Mouse (Mus musculus): ENCODE data around the gene Arid1a.
"Not testable (repeated sequence)": the region's sequence is repeated elsewhere in the genome, so short reads cannot be mapped to it uniquely, and the experiment has no call there.

Arid1a gene

GRCm38 (mm10) chr4:133673666-133674330 lies 82.8 kb downstream of the Arid1a start:
- DNase-seq = peak; percentile 84

- peak; percentile 65 for DNase-seq
Measured at GRCm38 (mm10) chr4:133672845-133673647, 83.5 kb downstream of the Arid1a start.

- DNase-seq = peak; percentile 98
Measured at GRCm38 (mm10) chr4:133671881-133672844, 84.4 kb downstream of the Arid1a start, which contains the start of gene Pigv. Gene Pigv (minus strand): TSS chr4:133672647.

GRCm38 (mm10) chr4:133671184-133671880 lies 85.2 kb downstream of the Arid1a start:
- peak; percentile 93 for DNase-seq

GRCm38 (mm10) chr4:133669652-133670210 lies 86.8 kb downstream of the Arid1a start:
- DNase-seq = peak; percentile 65

- no peak for DNase-seq
Measured at GRCm38 (mm10) chr4:133668537-133668936, 88.0 kb downstream of the Arid1a start.

- DNase-seq = no peak
Measured at GRCm38 (mm10) chr4:133666199-133666598, 90.4 kb downstream of the Arid1a start.

- DNase-seq = no peak
Measured at GRCm38 (mm10) chr4:133665118-133665517, 91.5 kb downstream of the Arid1a start.

GRCm38 (mm10) chr4:133662945-133663344 lies 93.6 kb downstream of the Arid1a start:
- DNase-seq = no peak

GRCm38 (mm10) chr4:133662421-133662820 lies 94.1 kb downstream of the Arid1a start:
- DNase-seq = no peak

- DNase-seq = peak; percentile 92
Measured at GRCm38 (mm10) chr4:133660193-133661155, 96.1 kb downstream of the Arid1a start.

- peak; percentile 79 for DNase-seq
Measured at GRCm38 (mm10) chr4:133659497-133660192, 96.9 kb downstream of the Arid1a start.

- DNase-seq = no peak
Measured at GRCm38 (mm10) chr4:133658729-133659128, 97.8 kb downstream of the Arid1a start.

GRCm38 (mm10) chr4:133657829-133658458 lies 98.6 kb downstream of the Arid1a start:
- no peak for DNase-seq

- DNase-seq = no peak
Measured at GRCm38 (mm10) chr4:133656997-133657396, 99.6 kb downstream of the Arid1a start.

GRCm38 (mm10) chr4:133656294-133656693 lies 100.3 kb downstream of the Arid1a start:
- DNase-seq = peak; percentile 59

GRCm38 (mm10) chr4:133654070-133654469 lies 102.5 kb downstream of the Arid1a start:
- DNase-seq = not testable (repeated sequence)

GRCm38 (mm10) chr4:133652746-133653145 lies 103.8 kb downstream of the Arid1a start:
- DNase-seq = no peak

GRCm38 (mm10) chr4:133651986-133652385 lies 104.6 kb downstream of the Arid1a start:
- DNase-seq = no peak

Data from kidney, postnatal 10 days (tissue).